Mouse (Mus musculus) small intestine, adult 2 months (tissue): ENCODE results near the gene Golga2.

Experiments
- CTCF ChIP-seq: fragments of 200-500 bp; IDR thresholded peaks from 2 replicates; pipeline ENCODE4 v1.5.1; 2012; ENCODE audit warnings: low read depth, mild to moderate bottlenecking, control low read depth, inconsistent platforms, low read length, moderate library complexity, mixed read lengths; ENCODE audit not compliant: insufficient replicate concordance, insufficient read length; ENCODE audit errors: extremely low read depth
- POLR2A ChIP-seq: fragments of 200-500 bp; IDR thresholded peaks from 2 replicates; pipeline ENCODE4 v1.6.1; 2012; ENCODE audit warnings: low read depth, mild to moderate bottlenecking, control low read depth, inconsistent platforms, low read length, moderate library complexity

DNA sequence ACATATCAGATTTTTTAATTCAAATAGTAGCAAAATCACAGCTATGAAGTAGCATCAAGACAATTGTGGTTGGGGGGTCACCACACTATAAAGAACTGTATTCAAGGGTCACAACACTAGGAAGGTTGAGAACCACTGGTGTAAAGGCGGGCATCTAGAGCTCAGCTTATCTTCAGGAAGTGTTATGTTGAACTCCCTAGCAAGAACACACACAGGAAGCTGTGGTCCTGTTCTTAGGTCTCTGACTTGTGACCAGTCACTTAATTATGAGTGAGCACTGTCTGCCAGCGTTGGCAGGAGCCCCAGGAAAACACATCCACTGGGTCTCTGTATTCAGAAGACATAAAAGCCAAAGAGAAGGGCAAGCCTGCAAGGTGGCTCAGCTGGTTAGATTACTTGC is 4.9 kb upstream of the Golga2 start:
- no peak for TF ChIP-seq CTCF
- TF ChIP-seq POLR2A, result no peak
